Mouse (Mus musculus) CH12.LX (cell line): ENCODE measurements around the gene Rec114. TPM values are rescaled to one million over a fixed set of nuclear protein-coding genes. Genes with fewer than 3 reads are reported as not detected.

Experiments
- DNase-seq: peaks from one replicate; pipeline ENCODE4 v3.0.0-alpha.2; 2013; ENCODE audit errors: extremely low read depth
- H3K27ac ChIP-seq: 2 replicates; pipeline ENCODE4 v1.5.1; 2012; ENCODE audit warnings: low read depth, mild to moderate bottlenecking, control low read depth, moderate library complexity; ENCODE audit not compliant: insufficient read depth
- H3K27me3 ChIP-seq: replicated peaks from 2 replicates; pipeline ENCODE3; 2012; ENCODE audit warnings: inconsistent platforms
- H3K36me3 ChIP-seq, 2 experiments: replicated peaks in 1 of 2; 2 replicates each; pipeline versions ENCODE3 to v1.6.1; 2012; ENCODE audit warnings: inconsistent platforms in 1 of 2, low read length in 1 of 2, mild to moderate bottlenecking in 1 of 2, mixed read lengths in 1 of 2, moderate library complexity in 1 of 2; ENCODE audit not compliant: control insufficient read depth in 1 of 2, insufficient read depth in 1 of 2
- H3K4me1 ChIP-seq, 2 experiments: 2 replicates each; pipeline ENCODE4 v1.6.1; 2012; ENCODE audit warnings: inconsistent platforms in 1 of 2, moderate library complexity in 1 of 2; ENCODE audit not compliant: insufficient read depth in 2 of 2, control insufficient read depth in 1 of 2
- H3K4me2 ChIP-seq: 2 replicates; pipeline ENCODE4 v1.6.1; 2012; ENCODE audit warnings: low read depth, mild to moderate bottlenecking, control low read depth; ENCODE audit not compliant: poor library complexity, insufficient read depth, severe bottlenecking
- H3K4me3 ChIP-seq, 3 experiments: fragments of 150-350 bp in 1 of 3; sonication (generic) in 1 of 3; replicated peaks in 1 of 3; 2 replicates each; pipeline versions ENCODE3 to v1.5.1; 2011 to 2012; ENCODE audit warnings: low read depth in 2 of 3, low read length in 2 of 3, mild to moderate bottlenecking in 2 of 3, moderate library complexity in 2 of 3, control low read depth in 1 of 3, improper control_type of control experiment in 1 of 3, inconsistent platforms in 1 of 3, mixed read lengths in 1 of 3; ENCODE audit not compliant: poor library complexity in 1 of 3
- H3K79me2 ChIP-seq: replicated peaks from 2 replicates; pipeline ENCODE4 v1.6.1; 2012; ENCODE audit warnings: mild to moderate bottlenecking, moderate library complexity; ENCODE audit not compliant: control insufficient read depth, poor library complexity, insufficient read depth, severe bottlenecking; ENCODE audit errors: extremely low read depth
- H3K9ac ChIP-seq: 2 replicates; pipeline ENCODE4 v1.6.1; 2012; ENCODE audit warnings: low read depth, mild to moderate bottlenecking, control low read depth, moderate library complexity; ENCODE audit not compliant: insufficient read depth
- H3K9me3 ChIP-seq: replicated peaks from 2 replicates; pipeline ENCODE3; 2012; ENCODE audit warnings: low read length, inconsistent platforms, mixed read lengths
- BHLHE40 ChIP-seq: IDR thresholded peaks from 2 replicates; pipeline ENCODE4 v1.6.1; 2011; ENCODE audit warnings: mild to moderate bottlenecking, low read depth, low read length, improper control_type of control experiment
- CHD1 ChIP-seq: IDR thresholded peaks from 2 replicates; pipeline ENCODE4 v1.6.1; 2012; ENCODE audit warnings: low read depth, low read length, improper control_type of control experiment, inconsistent platforms
- CTCF ChIP-seq, 2 experiments: IDR thresholded peaks in 1 of 2; conservative IDR thresholded peaks in 1 of 2; 2 replicates each; pipeline ENCODE4 v1.5.1; 2011 to 2012; ENCODE audit warnings: low read depth in 2 of 2, low read length in 2 of 2, improper control_type of control experiment in 1 of 2, inconsistent platforms in 1 of 2, mild to moderate bottlenecking in 1 of 2, moderate library complexity in 1 of 2
- E2F4 ChIP-seq: IDR thresholded peaks from 2 replicates; pipeline ENCODE4 v1.6.1; 2011; ENCODE audit warnings: low read depth, low read length, improper control_type of control experiment; ENCODE audit not compliant: insufficient replicate concordance
- ELF1 ChIP-seq: IDR thresholded peaks from 2 replicates; pipeline ENCODE4 v1.6.1; 2014; ENCODE audit warnings: low read depth, mild to moderate bottlenecking, inconsistent platforms, low read length, improper control_type of control experiment
- EP300 ChIP-seq: IDR thresholded peaks from 2 replicates; pipeline ENCODE4 v1.6.1; 2011; ENCODE audit warnings: low read length, improper control_type of control experiment
- GABPA ChIP-seq: IDR thresholded peaks from 2 replicates; pipeline ENCODE4 v1.6.1; 2012; ENCODE audit warnings: low read depth, low read length, improper control_type of control experiment, inconsistent platforms; ENCODE audit not compliant: insufficient replicate concordance
- IRF4 ChIP-seq: IDR thresholded peaks from 2 replicates; pipeline ENCODE4 v1.6.1; 2014; ENCODE audit warnings: low read depth, mild to moderate bottlenecking, inconsistent platforms, low read length, improper control_type of control experiment
- JUN ChIP-seq: IDR thresholded peaks from 2 replicates; pipeline ENCODE4 v1.6.1; 2011; ENCODE audit warnings: low read depth, mild to moderate bottlenecking, low read length, improper control_type of control experiment, moderate library complexity; ENCODE audit not compliant: insufficient read depth
- JUND ChIP-seq: conservative IDR thresholded peaks from 2 replicates; pipeline ENCODE4 v1.6.1; 2011; ENCODE audit warnings: low read depth, low read length, improper control_type of control experiment
- KAT2A ChIP-seq: IDR thresholded peaks from 2 replicates; pipeline ENCODE4 v1.6.1; 2012; ENCODE audit warnings: low read length, improper control_type of control experiment, inconsistent platforms; ENCODE audit not compliant: insufficient replicate concordance
- MYC ChIP-seq: IDR thresholded peaks from 2 replicates; pipeline ENCODE4 v1.6.1; 2011; ENCODE audit warnings: low read depth, mild to moderate bottlenecking, improper control_type of control experiment, low read length
- NELFE ChIP-seq: IDR thresholded peaks from 2 replicates; pipeline ENCODE4 v1.6.1; 2011; ENCODE audit warnings: low read depth, low read length, improper control_type of control experiment
- RAD21 ChIP-seq: IDR thresholded peaks from 2 replicates; pipeline ENCODE4 v1.6.1; 2011; ENCODE audit warnings: low read depth, mild to moderate bottlenecking, low read length, improper control_type of control experiment, moderate library complexity
- SIN3A ChIP-seq: IDR thresholded peaks from 2 replicates; pipeline ENCODE4 v1.6.1; 2012; ENCODE audit warnings: low read length, improper control_type of control experiment, inconsistent platforms
- SMC3 ChIP-seq: IDR thresholded peaks from 2 replicates; pipeline ENCODE4 v1.6.1; 2011; ENCODE audit warnings: low read depth, low read length, improper control_type of control experiment
- TCF12 ChIP-seq: IDR thresholded peaks from 2 replicates; pipeline ENCODE4 v1.6.1; 2014; ENCODE audit warnings: low read depth, mild to moderate bottlenecking, inconsistent platforms, low read length, improper control_type of control experiment
- UBTF ChIP-seq: IDR thresholded peaks from 2 replicates; pipeline ENCODE4 v1.6.1; 2012; ENCODE audit warnings: low read depth, mild to moderate bottlenecking, inconsistent platforms, low read length, improper control_type of control experiment, moderate library complexity
- USF1 ChIP-seq: IDR thresholded peaks from 2 replicates; pipeline ENCODE4 v1.6.1; 2014; ENCODE audit warnings: low read depth, mild to moderate bottlenecking, inconsistent platforms, low read length, improper control_type of control experiment
- USF2 ChIP-seq: conservative IDR thresholded peaks from 2 replicates; pipeline ENCODE4 v1.6.1; 2011; ENCODE audit warnings: low read depth, low read length, improper control_type of control experiment
- dilution Hi-C: fragments of 300-500 bp; cut with MboI; formaldehyde crosslinking; loops from 2 replicates; pipeline ENCODE4 v1.14.3; 2020; ENCODE audit warnings: low sequenced_read_pairs; ENCODE audit not compliant: extremely low pct_unique_long_range_greater_than_20kb, extremely low pct_ligation_motif_present
- in situ Hi-C: fragments of 300-500 bp; cut with MboI; formaldehyde crosslinking; loops from 3 replicates; pipeline ENCODE4 v1.14.3; 2019; ENCODE audit warnings: low sequenced_read_pairs, low pct_ligation_motif_present, low pct_unique_long_range_greater_than_20kb, mixed read lengths
- polyA plus RNA-seq: library from polyadenylated mRNA; unstranded; fragments of >175 nt; gene quantifications from 2 replicates; pipeline ENCODE4 v1.2.1, GENCODE M21; 2012; ENCODE audit warnings: low read depth; ENCODE audit not compliant: insufficient read length
- total RNA-seq, 2 experiments: library from RNA; depleted of rRNA; stranded (reverse); fragments of 300-350 nt in 1 of 2; fragments of >200 nt in 1 of 2; gene quantifications; 2 replicates each; pipeline ENCODE4 v1.2.3; 2012 to 2014

Rec114 gene
- total and polyA plus RNA-seq, 3 experiments: 0.69 TPM; not detected in 2

GRCm38 (mm10) chr9:58716886-58717285, 26.9 kb downstream of the Rec114 start:
- TF ChIP-seq NELFE: no peak
- TF ChIP-seq MYC: no peak
- TF ChIP-seq UBTF: no peak
- no peak for TF ChIP-seq SMC3
- TF ChIP-seq ELF1: no peak
- no peak for TF ChIP-seq KAT2A
- no peak for TF ChIP-seq CTCF (conservative IDR thresholded peaks at IDR 0.05 in 1 of 2, IDR thresholded peaks at IDR 0.05 in 1 of 2; ENCODE audit: low read depth in 2 of 2, low read length in 2 of 2)
- TF ChIP-seq E2F4: no peak
- no peak for TF ChIP-seq USF1
- no peak for TF ChIP-seq EP300
- no peak for TF ChIP-seq TCF12
- dilution Hi-C loops: no loop called here
- in situ Hi-C loops: no loop called here
- Histone ChIP-seq H3K36me3 (no peaks in the 10 kb centered on the region), H3K9me3 (no peaks in the 10 kb centered on the region), H3K27me3 (no peaks in the 10 kb centered on the region), H3K27ac (no peak overlapping the region), H3K79me2 (no peaks in the 10 kb centered on the region), H3K4me1 (peaks cover 3 to 25% of the 10 kb centered on the region in 2 experiments; a peak in 2 of 4 replicates), H3K9ac (no peak overlapping the region), H3K4me2 (no peak overlapping the region), H3K4me3 (no peak overlapping the region)
- no peak for DNase-seq

- Histone ChIP-seq H3K27ac (no peak overlapping the region), H3K36me3 (no peaks in the 10 kb centered on the region), H3K9me3 (no peaks in the 10 kb centered on the region), H3K4me3 (no peak overlapping the region), H3K4me1 (peaks cover 0 to 7% of the 10 kb centered on the region in 2 experiments; a peak in 2 of 4 replicates), H3K4me2 (no peak overlapping the region), H3K79me2 (no peaks in the 10 kb centered on the region), H3K9ac (no peak overlapping the region), H3K27me3 (no peaks in the 10 kb centered on the region)
- in situ Hi-C loops (no loop called here), dilution Hi-C loops (no loop called here)
- no peak for TF ChIP-seq JUND
- TF ChIP-seq RAD21: no peak
- TF ChIP-seq JUN: no peak
- TF ChIP-seq MYC: no peak
- TF ChIP-seq SIN3A: no peak
- TF ChIP-seq BHLHE40: no peak
- TF ChIP-seq USF2: no peak
- no peak for TF ChIP-seq IRF4
- TF ChIP-seq GABPA: no peak
- no peak for TF ChIP-seq KAT2A
- no peak for TF ChIP-seq ELF1
- TF ChIP-seq CHD1: no peak
- DNase-seq: no peak
These were observed 33.1 kb downstream of the Rec114 start for GRCm38 (mm10) chr9:58710642-58711041.
